Mouse (Mus musculus) forebrain, postnatal 0 days (tissue): ENCODE measurements around the gene Lin7b. TPM values are rescaled to one million over a fixed set of nuclear protein-coding genes. Genes with fewer than 3 reads are reported as not detected.

Experiments
- ATAC-seq: fragments of 200-750 bp; cut with Nextera tagmentation; 2 replicates; pipeline ENCODE4 v1.8.0; 2017; ENCODE audit warnings: mild to moderate bottlenecking, moderate library complexity
- DNase-seq: peaks from one replicate; pipeline ENCODE4 v3.0.0-alpha.2; 2015
- H3K27ac ChIP-seq: fragments of 300-500 bp; sonication (generic); 2 replicates; pipeline ENCODE4 v1.5.1; 2014; ENCODE audit warnings: low read depth, mild to moderate bottlenecking, antibody characterized with exemption, low read length, moderate library complexity, mixed read lengths
- H3K27me3 ChIP-seq: fragments of 300-500 bp; sonication (generic); 2 replicates; pipeline ENCODE4 v1.6.1; 2014; ENCODE audit warnings: mild to moderate bottlenecking, low read length, mixed read lengths; ENCODE audit not compliant: insufficient read depth
- H3K36me3 ChIP-seq: fragments of 300-500 bp; sonication (generic); 2 replicates; pipeline ENCODE4 v1.6.1; 2014; ENCODE audit warnings: mild to moderate bottlenecking, moderate library complexity; ENCODE audit not compliant: insufficient read depth
- H3K4me1 ChIP-seq: fragments of 300-500 bp; sonication (generic); 2 replicates; pipeline ENCODE4 v1.6.1; 2014; ENCODE audit warnings: antibody characterized with exemption; ENCODE audit not compliant: insufficient read depth
- H3K4me2 ChIP-seq: fragments of 300-500 bp; sonication (generic); 2 replicates; pipeline ENCODE4 v1.6.1; 2014; ENCODE audit warnings: low read depth, mild to moderate bottlenecking, moderate library complexity
- H3K4me3 ChIP-seq: fragments of 300-500 bp; sonication (generic); 2 replicates; pipeline ENCODE4 v1.5.1; 2014; ENCODE audit warnings: low read depth, low read length, mixed read lengths
- H3K9ac ChIP-seq: fragments of 300-500 bp; sonication (generic); 2 replicates; pipeline ENCODE4 v1.6.1; 2014; ENCODE audit warnings: mild to moderate bottlenecking
- H3K9me3 ChIP-seq: fragments of 300-500 bp; sonication (generic); 2 replicates; pipeline ENCODE4 v1.6.1; 2016; ENCODE audit warnings: low read length
- CTCF ChIP-seq: sonication (generic); IDR thresholded peaks from 2 replicates; pipeline ENCODE4 v1.5.1; 2016; ENCODE audit warnings: antibody characterized with exemption, control low read depth, low read depth
- WGBS: fragments of 180-500 bp; shearing (Covaris S2); extraction: QIAGEN DNeasy Blood & Tissue Kit; methylation state at CpG from one replicate; pipeline ENCODE4 v1.1.7; 2014; 5-methylcytosine and 5-hydroxymethylcytosine counted together
- polyA plus RNA-seq: library from polyadenylated mRNA; unstranded; fragments of >200 nt; fragmentation: Nextera tagmentation; extraction: Ambion mirVana; gene quantifications from 2 replicates; pipeline ENCODE4 v1.2.1, GENCODE M21; 2015
- total RNA-seq: library from RNA; depleted of rRNA; stranded (reverse); fragments of >200 nt; gene quantifications from 2 replicates; pipeline ENCODE4 v1.2.3, GENCODE M21; 2014

Lin7b gene
- total and polyA plus RNA-seq, 2 experiments from 2014 or later = 32.2 to 36.8 TPM

DNA sequence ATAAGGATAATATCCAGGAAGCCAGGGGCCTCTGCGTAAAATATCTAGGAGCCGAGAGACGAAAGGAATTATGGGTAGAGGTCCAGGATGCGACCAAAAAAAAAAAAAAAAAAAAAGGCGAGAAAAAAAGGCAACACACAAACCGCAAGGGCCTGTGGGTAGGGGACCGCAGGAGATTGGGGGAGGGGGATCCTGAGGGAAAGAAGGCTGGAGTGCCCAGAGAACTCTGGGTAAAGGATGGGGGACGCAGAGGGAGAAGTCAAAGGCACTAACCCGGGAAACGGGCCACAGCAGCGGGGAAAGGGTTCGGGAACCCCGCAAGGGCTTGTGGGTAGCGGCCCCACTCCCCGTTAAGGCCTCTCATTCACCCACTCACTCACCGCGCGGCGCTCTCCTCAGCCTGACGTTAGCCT lies 24.8 kb upstream of the Lin7b start:
- 0% methylated on average over 19 of the region's 20 CpGs for WGBS

DNA sequence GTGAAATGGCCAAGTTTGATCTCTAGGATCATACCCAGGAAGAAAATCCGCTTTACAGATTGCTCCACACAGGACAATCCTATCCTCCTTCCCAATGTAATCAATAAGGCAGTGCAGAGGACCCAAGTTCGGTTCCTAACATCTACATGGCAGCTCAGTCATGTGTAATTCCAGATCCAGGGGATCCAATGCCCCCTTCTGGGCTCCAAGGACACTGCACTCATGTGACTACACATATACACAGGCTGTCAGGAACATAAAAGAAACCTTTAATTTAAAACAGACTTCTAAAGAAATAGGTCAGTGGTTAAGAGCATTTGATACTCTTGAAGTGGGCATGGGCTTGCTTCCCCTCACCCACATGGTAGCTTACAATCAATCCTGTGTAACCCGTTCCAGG lies 15.7 kb upstream of the Lin7b start:
- 93% methylated on average over 3 of the region's 3 CpGs for WGBS
- no peak overlapping the region for H3K9ac ChIP-seq
- no peak overlapping the region for H3K27ac ChIP-seq
- H3K9me3 ChIP-seq = no peaks in the 10 kb centered on the region
- no peaks in the 10 kb centered on the region for H3K27me3 ChIP-seq
- no peak overlapping the region for H3K4me3 ChIP-seq
- peaks cover 96% of the 10 kb centered on the region for H3K36me3 ChIP-seq
- no peak for ATAC-seq
- H3K4me1 ChIP-seq = no peaks in the 10 kb centered on the region
- H3K4me2 ChIP-seq = no peak overlapping the region
- TF ChIP-seq CTCF = peak; percentile 34
- DNase-seq = no peak

More for the DNA sequence above, 24.8 kb upstream of the Lin7b start:
- Histone ChIP-seq H3K27me3 (no peaks in the 10 kb centered on the region), H3K9ac (peak overlapping the region; percentile 80), H3K27ac (peak overlapping the region; percentile 99), H3K4me2 (peak overlapping the region; percentile 85), H3K36me3 (peaks cover 21% of the 10 kb centered on the region), H3K4me1 (peaks cover 14% of the 10 kb centered on the region), H3K9me3 (no peaks in the 10 kb centered on the region), H3K4me3 (peak overlapping the region; percentile 90)
- DNase-seq (no peak), ATAC-seq (peak; percentile 67)
- TF ChIP-seq CTCF = no peak

DNA sequence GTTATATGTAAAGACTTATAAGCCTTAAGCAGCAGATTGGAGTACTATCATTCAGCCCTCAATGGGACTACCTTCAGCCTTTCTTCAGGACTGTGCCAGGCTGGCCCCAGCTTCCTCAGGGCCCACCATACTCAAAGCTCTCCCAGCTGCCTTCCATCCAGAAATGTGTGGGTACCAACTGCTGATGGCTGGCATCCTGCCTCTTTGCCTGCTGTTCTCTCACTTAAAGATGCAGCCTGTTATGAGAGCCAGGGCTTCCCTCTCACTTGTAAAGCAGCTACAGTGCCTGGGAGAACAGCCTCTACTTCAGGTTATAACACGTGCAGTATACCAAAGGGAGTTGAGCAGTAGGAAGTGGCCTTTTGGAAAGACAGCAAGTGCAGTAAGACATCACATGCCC lies 5.7 kb upstream of the Lin7b start:
- no peak for TF ChIP-seq CTCF
- Histone ChIP-seq H3K4me2 (no peak overlapping the region), H3K9me3 (no peaks in the 10 kb centered on the region), H3K4me3 (no peak overlapping the region), H3K4me1 (no peaks in the 10 kb centered on the region), H3K27me3 (no peaks in the 10 kb centered on the region), H3K36me3 (peaks cover 76% of the 10 kb centered on the region), H3K27ac (no peak overlapping the region), H3K9ac (no peak overlapping the region)
- 62% methylated on average over 1 of the region's 1 CpGs for WGBS
- DNase-seq = no peak
- 0 out of 2 replicates have a peak, but pooled peaks have one; percentile 9 for ATAC-seq

DNA sequence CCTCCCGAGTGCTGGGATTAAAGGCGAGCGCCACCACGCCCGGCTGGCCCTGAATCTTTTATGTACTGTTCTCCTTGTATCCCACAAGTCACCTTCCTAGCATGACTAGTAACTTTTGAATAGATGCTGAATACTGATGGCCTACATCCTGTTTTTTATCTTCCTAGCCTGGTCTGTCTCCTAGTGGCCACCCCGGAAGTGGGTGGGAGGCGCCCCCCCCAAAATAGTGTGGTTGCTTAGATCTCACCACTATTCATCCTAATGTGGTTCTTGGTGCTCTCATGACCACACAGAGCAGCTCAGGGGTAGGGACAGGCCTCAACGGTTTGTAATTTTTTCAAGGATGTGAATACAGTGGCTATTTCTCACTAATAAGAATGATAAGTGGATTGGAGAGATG lies 4.2 kb upstream of the Lin7b start:
- no peaks in the 10 kb centered on the region for H3K4me1 ChIP-seq
- no peaks in the 10 kb centered on the region for H3K9me3 ChIP-seq
- ATAC-seq (no peak), DNase-seq (no peak)
- peaks cover 62% of the 10 kb centered on the region for H3K36me3 ChIP-seq
- H3K27me3 ChIP-seq = no peaks in the 10 kb centered on the region
- no peak for TF ChIP-seq CTCF
- no peak overlapping the region for H3K4me3 ChIP-seq
- no peak overlapping the region for H3K4me2 ChIP-seq
- no peak overlapping the region for H3K27ac ChIP-seq
- 92% methylated on average over 8 of the region's 8 CpGs for WGBS
- H3K9ac ChIP-seq = no peak overlapping the region

DNA sequence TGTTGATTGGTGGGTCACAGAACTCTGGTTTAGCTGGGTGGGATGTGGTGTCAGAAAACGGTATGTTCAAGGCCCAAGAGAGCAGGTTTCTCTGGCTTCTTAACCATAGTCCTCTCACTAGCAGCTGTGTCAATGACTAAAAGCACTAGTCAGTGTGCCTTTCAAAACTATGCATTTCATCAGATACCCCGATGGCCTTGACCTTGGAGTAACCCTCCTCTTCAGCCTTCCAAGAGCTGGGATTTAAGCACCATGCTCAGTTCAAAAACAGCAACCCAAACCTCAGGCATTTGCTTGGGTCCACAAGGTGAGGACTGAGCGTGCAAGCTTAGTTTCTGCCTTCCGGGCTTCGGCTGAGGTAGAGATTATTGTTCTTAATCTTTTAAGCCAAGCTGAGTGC lies 2.0 kb upstream of the Lin7b start:
- no peak for ATAC-seq
- H3K4me2 ChIP-seq = no peak overlapping the region
- no peak for TF ChIP-seq CTCF

DNA sequence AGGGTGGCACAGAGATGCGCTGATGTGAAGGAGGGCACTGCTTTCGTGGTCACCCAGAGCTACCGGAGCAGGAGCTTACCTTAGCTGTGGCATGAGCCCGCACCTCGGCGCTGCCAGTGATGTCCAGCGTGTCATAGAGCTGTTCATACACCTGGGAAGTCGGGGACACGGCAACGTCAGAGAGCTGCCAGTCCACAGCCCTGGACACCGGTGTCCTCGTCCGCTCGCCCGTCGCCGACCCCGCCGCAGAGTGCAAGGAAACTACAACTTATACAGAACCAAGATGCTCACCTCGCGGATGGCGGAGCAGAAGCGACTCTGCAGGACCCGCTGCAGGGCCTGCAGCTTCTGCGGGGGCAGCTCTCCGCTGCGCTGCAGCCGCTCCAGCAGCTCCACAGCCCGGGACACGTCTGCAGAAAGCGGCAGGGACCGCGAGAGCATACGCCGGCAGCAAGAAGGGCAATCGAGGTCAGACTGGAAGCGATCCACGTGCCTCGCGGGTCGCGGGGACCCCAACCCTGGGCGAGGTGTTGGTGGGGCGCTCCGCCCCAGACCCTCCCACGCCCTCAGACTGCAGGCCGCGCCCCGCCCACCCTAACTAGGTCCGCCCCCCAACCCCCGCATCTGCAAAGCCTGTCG lies 428 bp downstream of the Lin7b start:
- Histone ChIP-seq H3K4me3 (peak overlapping the region; percentile 50), H3K27me3 (no peaks in the 10 kb centered on the region), H3K4me1 (peaks cover 14% of the 10 kb centered on the region), H3K9ac (peak overlapping the region; percentile 66), H3K27ac (peak overlapping the region; percentile 45), H3K36me3 (peaks cover 21% of the 10 kb centered on the region), H3K4me2 (peak overlapping the region; percentile 94), H3K9me3 (no peaks in the 10 kb centered on the region)
- WGBS = 10% methylated on average over 46 of the region's 52 CpGs
- ATAC-seq (peak; percentile 0; the same call in 1 of the 2 replicates), DNase-seq (peak; percentile 51)
- no peak for TF ChIP-seq CTCF

More for the DNA sequence above, 2.0 kb upstream of the Lin7b start:
- no peaks in the 10 kb centered on the region for H3K9me3 ChIP-seq
- no peak overlapping the region for H3K27ac ChIP-seq
- H3K9ac ChIP-seq = no peak overlapping the region
- H3K4me3 ChIP-seq = no peak overlapping the region
- WGBS = 84% methylated on average over 5 of the region's 5 CpGs
- DNase-seq = no peak
- H3K27me3 ChIP-seq = no peaks in the 10 kb centered on the region
- H3K4me1 ChIP-seq = peaks cover 7% of the 10 kb centered on the region
- peaks cover 41% of the 10 kb centered on the region for H3K36me3 ChIP-seq

- Histone ChIP-seq H3K27me3 (no peaks in the 10 kb centered on the region), H3K4me3 (peak overlapping the region; percentile 50), H3K9me3 (no peaks in the 10 kb centered on the region), H3K4me1 (peaks cover 16% of the 10 kb centered on the region), H3K27ac (no peak overlapping the region), H3K4me2 (peak overlapping the region; percentile 94), H3K36me3 (peaks cover 21% of the 10 kb centered on the region), H3K9ac (no peak overlapping the region)
- DNase-seq = no peak
- no peak for ATAC-seq
- WGBS = 78% methylated on average over 16 of the region's 16 CpGs
- no peak for TF ChIP-seq CTCF
Measured at GRCm38 (mm10) chr7:45369022-45369745, 1.2 kb downstream of the Lin7b start.
